Mouse (Mus musculus) G1E (cell line): ENCODE data around the gene Mtus2.

Experiments
- CTCF ChIP-seq: IDR thresholded peaks from 2 replicates; pipeline ENCODE4 v1.5.1; 2012; ENCODE audit warnings: low read depth, low read length, inconsistent platforms, mixed read lengths
- GATA2 ChIP-seq: IDR thresholded peaks from 2 replicates; pipeline ENCODE4 v1.6.1; 2012; ENCODE audit warnings: low read depth, low read length, inconsistent platforms, borderline replicate concordance

GRCm38 (mm10) chr5:147928668-147929497 is 28.2 kb upstream of the Mtus2 start:
- 0 out of 2 replicates have a peak, but pooled peaks have one; percentile 23 for TF ChIP-seq CTCF
- TF ChIP-seq GATA2, result no peak
